Mouse (Mus musculus) CH12.LX (cell line): ENCODE measurements around the gene Tbc1d22a.

Experiments
- BHLHE40 ChIP-seq: IDR thresholded peaks from 2 replicates; pipeline ENCODE4 v1.6.1; 2011; ENCODE audit warnings: mild to moderate bottlenecking, low read depth, low read length, improper control_type of control experiment
- CTCF ChIP-seq, 2 experiments: IDR thresholded peaks in 1 of 2; conservative IDR thresholded peaks in 1 of 2; 2 replicates each; pipeline ENCODE4 v1.5.1; 2011 to 2012; ENCODE audit warnings: low read depth in 2 of 2, low read length in 2 of 2, improper control_type of control experiment in 1 of 2, inconsistent platforms in 1 of 2, mild to moderate bottlenecking in 1 of 2, moderate library complexity in 1 of 2
- EP300 ChIP-seq: IDR thresholded peaks from 2 replicates; pipeline ENCODE4 v1.6.1; 2011; ENCODE audit warnings: low read length, improper control_type of control experiment
- ETS1 ChIP-seq: conservative IDR thresholded peaks from 2 replicates; pipeline ENCODE4 v1.6.1; 2012; ENCODE audit warnings: low read depth, mild to moderate bottlenecking, inconsistent platforms, low read length, improper control_type of control experiment, moderate library complexity
- HCFC1 ChIP-seq: IDR thresholded peaks from 2 replicates; pipeline ENCODE4 v1.6.1; 2012; ENCODE audit warnings: low read depth, mild to moderate bottlenecking, inconsistent platforms, low read length, improper control_type of control experiment
- JUN ChIP-seq: IDR thresholded peaks from 2 replicates; pipeline ENCODE4 v1.6.1; 2011; ENCODE audit warnings: low read depth, mild to moderate bottlenecking, low read length, improper control_type of control experiment, moderate library complexity; ENCODE audit not compliant: insufficient read depth
- NELFE ChIP-seq: IDR thresholded peaks from 2 replicates; pipeline ENCODE4 v1.6.1; 2011; ENCODE audit warnings: low read depth, low read length, improper control_type of control experiment
- POLR2A ChIP-seq: IDR thresholded peaks from 2 replicates; pipeline ENCODE4 v1.6.1; 2011; ENCODE audit warnings: low read depth, mild to moderate bottlenecking, improper control_type of control experiment, low read length
- RAD21 ChIP-seq: IDR thresholded peaks from 2 replicates; pipeline ENCODE4 v1.6.1; 2011; ENCODE audit warnings: low read depth, mild to moderate bottlenecking, low read length, improper control_type of control experiment, moderate library complexity
- ZC3H11A ChIP-seq: IDR thresholded peaks from 2 replicates; pipeline ENCODE4 v1.6.1; 2012; ENCODE audit warnings: low read depth, mild to moderate bottlenecking, inconsistent platforms, low read length, improper control_type of control experiment
- ZKSCAN1 ChIP-seq: IDR thresholded peaks from 2 replicates; pipeline ENCODE4 v1.6.1; 2012; ENCODE audit warnings: low read depth, inconsistent platforms, low read length, improper control_type of control experiment, borderline replicate concordance

DNA sequence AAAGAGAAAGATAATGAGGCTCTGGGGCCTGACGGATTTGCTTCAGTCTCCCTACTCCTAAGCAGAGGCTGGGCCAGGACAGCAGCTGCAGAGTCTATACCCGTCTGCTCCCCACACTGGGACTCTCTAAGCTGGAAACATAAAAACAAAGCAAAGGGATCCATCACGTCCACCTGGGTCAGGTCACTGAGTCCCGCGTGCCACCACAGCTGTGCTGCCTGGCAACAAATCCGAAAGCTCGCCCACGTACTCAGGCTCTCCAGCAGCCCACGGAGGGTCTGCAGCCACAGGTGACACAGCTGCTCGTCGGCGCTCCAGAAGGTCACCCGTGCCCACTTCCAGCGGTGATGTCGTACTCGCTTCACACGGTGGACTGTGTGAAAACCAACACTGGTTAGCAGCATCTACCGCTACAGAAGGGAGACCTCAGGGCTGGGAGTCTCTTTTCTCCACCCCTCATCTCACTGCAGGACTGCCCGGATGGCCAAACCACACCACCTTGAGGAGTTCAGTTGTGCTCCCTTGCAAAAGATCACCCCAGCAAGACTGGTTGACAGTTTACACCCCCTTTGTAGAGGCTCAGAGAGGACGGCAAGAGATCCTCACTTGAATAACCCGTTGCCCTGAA lies 49.4 kb upstream of the Tbc1d22a start:
- TF ChIP-seq POLR2A (no peak), HCFC1 (no peak), CTCF (conservative IDR thresholded peaks at IDR 0.05 in 1 of 2, IDR thresholded peaks at IDR 0.05 in 1 of 2; ENCODE audit: low read depth in 2 of 2, low read length in 2 of 2) (no peak), RAD21 (no peak), ZC3H11A (no peak), NELFE (no peak), EP300 (no peak), BHLHE40 (no peak), ETS1 (no peak), ZKSCAN1 (no peak), JUN (no peak)
